Comparison of ENCODE assay signal across 11 mouse cellular contexts in the genomic region with DNA sequence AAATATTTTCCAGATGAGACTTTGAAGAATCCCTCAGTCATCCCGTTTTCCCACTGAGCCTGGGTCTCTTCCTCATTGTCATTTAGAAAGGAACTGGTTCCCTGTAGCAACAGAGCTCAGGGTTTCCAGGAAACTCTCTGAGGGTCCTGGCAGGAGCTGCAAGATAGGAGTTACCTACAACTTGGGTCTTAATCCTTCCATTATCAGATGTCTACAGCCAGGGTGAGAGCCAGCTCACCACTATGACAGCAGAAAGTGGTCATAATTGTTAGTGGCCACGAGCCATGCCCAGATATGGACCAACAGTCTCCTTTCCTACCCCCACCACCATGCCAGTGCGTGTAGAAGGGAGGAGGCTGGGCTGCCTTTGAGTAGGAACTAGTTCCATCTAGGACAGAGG. TPM values are rescaled to one million over a fixed set of nuclear protein-coding genes. Genes with fewer than 3 reads are reported as not detected.
"Had no signal": no experiment of that assay in that cellular context is flagged by ENCODE, and none has a peak within 500 bp of the region (broad histone marks: within the 10 kb centered on the region; RNA-seq: fewer than 3 reads in every experiment).

No protein-coding gene starts in this region.

RNA-seq across cellular contexts. Expression of a gene that starts 51.2 kb away (rescaled TPM):
- total RNA-seq: liver, adult 2 months had no signal
- polyA plus RNA-seq: lung, embryonic 14.5 days; lung, embryonic 16.5 days; midbrain, embryonic 10.5 days; midbrain, embryonic 12.5 days; midbrain, embryonic 14.5 days; midbrain, embryonic 16.5 days; neural tube, embryonic 11.5 days; neural tube, embryonic 13.5 days; neural tube, embryonic 15.5 days; stomach, postnatal 0 days had no signal
